Mouse (Mus musculus) gastrocnemius, postnatal 4 days (tissue): ENCODE measurements around the gene 4833439L19Rik. TPM values are rescaled to one million over a fixed set of nuclear protein-coding genes. Genes with fewer than 3 reads are reported as not detected.

Experiments
- DNase-seq, 2 experiments: peaks; one replicate each; pipeline ENCODE4 v3.0.0; 2021 to 2022; ENCODE audit warnings: low spot score in 2 of 2, mixed read lengths in 2 of 2
- microRNA-seq: library from miRNA; unstranded; fragments of <30 nt; microRNA quantifications from one replicate; pipeline ENCODE4 v1.2.0, GENCODE M21; 2021
- total RNA-seq, 2 experiments: library from RNA; stranded (reverse); gene quantifications; 2 replicates each; pipeline ENCODE4 v1.2.3; 2021

The 4833439L19Rik gene
- total RNA-seq, 2 experiments from 2014 or later, result 87.7 to 93.8 TPM

- no peak for DNase-seq
These were observed 33.1 kb downstream of the 4833439L19Rik start for GRCm38 (mm10) chr13:54532134-54532533.

GRCm38 (mm10) chr13:54527140-54527539 lies 38.1 kb downstream of the 4833439L19Rik start:
- DNase-seq, result no peak

- DNase-seq, result no peak
These were observed 44.1 kb downstream of the 4833439L19Rik start for GRCm38 (mm10) chr13:54521181-54521580.

- DNase-seq, result no peak
These were observed 45.0 kb downstream of the 4833439L19Rik start for GRCm38 (mm10) chr13:54520221-54520620.

- DNase-seq, result no peak
These were observed 59.3 kb downstream of the 4833439L19Rik start for GRCm38 (mm10) chr13:54505920-54506319.

GRCm38 (mm10) chr13:54504611-54505260 lies 60.5 kb downstream of the 4833439L19Rik start:
- DNase-seq, result no peak

- peak; percentile 66 to 81 for DNase-seq
These were observed 61.4 kb downstream of the 4833439L19Rik start, which contains the start of gene Simc1 for GRCm38 (mm10) chr13:54503604-54504521. Gene Simc1, plus strand, starts transcription at chr13:54503779.

GRCm38 (mm10) chr13:54503278-54503603 lies 62.0 kb downstream of the 4833439L19Rik start:
- no peak for DNase-seq

GRCm38 (mm10) chr13:54501957-54502690 lies 63.1 kb downstream of the 4833439L19Rik start:
- no peak for DNase-seq

- DNase-seq, result no peak
These were observed 63.9 kb downstream of the 4833439L19Rik start for GRCm38 (mm10) chr13:54501352-54501751.

Small RNA genes lying within 50 kb of the gene (microRNA-seq; reads per million reads assigned to microRNA genes)
- gene Gm24195, result not detected

Other genes with a start within 250 kb of the 4833439L19Rik start
- 10 to 100 TPM; 12.8 to 13.4 TPM for gene Cplx2, start 194.1 kb downstream of the 4833439L19Rik start, total RNA-seq
- 10 to 100 TPM; 28.0 to 29.7 TPM for gene Thoc3, start 96.6 kb downstream of the 4833439L19Rik start, total RNA-seq
- gene Simc1, start 61.7 kb downstream of the 4833439L19Rik start, total RNA-seq, result 1 to 10 TPM; 8.0 to 8.2 TPM
- gene Arl10, start 9.6 kb upstream of the 4833439L19Rik start, total RNA-seq, result 1 to 10 TPM; 9.8 TPM
- 10 to 100 TPM; 25.6 to 30.0 TPM for gene Nop16, start 24.7 kb upstream of the 4833439L19Rik start, total RNA-seq
- 100 to 1,000 TPM in 1 of 2 experiments, 10 to 100 TPM in 1; 96.9 to 105 TPM for gene Higd2a, start 24.8 kb upstream of the 4833439L19Rik start, total RNA-seq
- 10 to 100 TPM; 69.2 to 72.3 TPM for gene Cltb, start 45.9 kb upstream of the 4833439L19Rik start, total RNA-seq
- 10 to 100 TPM; 34.9 to 41.0 TPM for gene Faf2, start 56.3 kb upstream of the 4833439L19Rik start, total RNA-seq
- 10 to 100 TPM; 50.3 to 51.0 TPM for gene Rnf44, start 128.5 kb upstream of the 4833439L19Rik start, total RNA-seq
- under 1 TPM; 0.07 to 0.08 TPM for gene Cdhr2, start 136.0 kb upstream of the 4833439L19Rik start, total RNA-seq
- gene Gprin1, start 184.4 kb upstream of the 4833439L19Rik start, total RNA-seq, result under 1 TPM; 0.76 to 0.78 TPM
- under 1 TPM in 1 of 2 experiments, not detected in 1; 0.20 TPM for gene Sncb, start 201.2 kb upstream of the 4833439L19Rik start, total RNA-seq
- not detected for gene Eif4e1b, start 218.6 kb upstream of the 4833439L19Rik start, total RNA-seq
- 10 to 100 TPM; 27.8 to 28.0 TPM for gene Tspan17, start 223.9 kb upstream of the 4833439L19Rik start, total RNA-seq